Mouse (Mus musculus): ENCODE measurements around the gene Cacna1a.
A peak's percentile ranks its signal among the peaks of the same experiment; 100 is the strongest.

The Cacna1a gene

GRCm38 (mm10) chr8:84553106-84553505 is 164.9 kb downstream of the Cacna1a start:
- no peak for DNase-seq

- no peak for DNase-seq
These were observed 165.4 kb downstream of the Cacna1a start for GRCm38 (mm10) chr8:84553617-84554016.

- DNase-seq = peak; percentile 68 to 69
These were observed 166.2 kb downstream of the Cacna1a start for GRCm38 (mm10) chr8:84554301-84555027.

- DNase-seq = no peak
These were observed 167.0 kb downstream of the Cacna1a start for GRCm38 (mm10) chr8:84555269-84555668.

GRCm38 (mm10) chr8:84557936-84558335 is 169.7 kb downstream of the Cacna1a start:
- no peak for DNase-seq

- no peak for DNase-seq
These were observed 170.9 kb downstream of the Cacna1a start for GRCm38 (mm10) chr8:84559121-84559604.

- no peak for DNase-seq
These were observed 173.5 kb downstream of the Cacna1a start for GRCm38 (mm10) chr8:84561698-84562097.

- DNase-seq = no peak
These were observed 175.8 kb downstream of the Cacna1a start for GRCm38 (mm10) chr8:84564042-84564441.

GRCm38 (mm10) chr8:84565577-84566360 is 177.5 kb downstream of the Cacna1a start:
- DNase-seq = no peak

GRCm38 (mm10) chr8:84566816-84567413 is 178.7 kb downstream of the Cacna1a start:
- DNase-seq = no peak

- DNase-seq = peak; percentile 69 to 73
These were observed 179.3 kb downstream of the Cacna1a start for GRCm38 (mm10) chr8:84567541-84567940.

- no peak for DNase-seq
These were observed 180.5 kb downstream of the Cacna1a start for GRCm38 (mm10) chr8:84568737-84569136.

GRCm38 (mm10) chr8:84569921-84570673 is 181.9 kb downstream of the Cacna1a start:
- DNase-seq = no peak

- DNase-seq = no peak
These were observed 189.2 kb downstream of the Cacna1a start for GRCm38 (mm10) chr8:84577432-84577831.

GRCm38 (mm10) chr8:84579595-84579994 is 191.4 kb downstream of the Cacna1a start:
- DNase-seq = peak in 1 of 2 experiments; percentile 23

- peak in 1 of 2 experiments; percentile 26 for DNase-seq
These were observed 197.1 kb downstream of the Cacna1a start for GRCm38 (mm10) chr8:84585311-84585710.

GRCm38 (mm10) chr8:84586221-84586620 is 198.0 kb downstream of the Cacna1a start:
- DNase-seq = no peak

GRCm38 (mm10) chr8:84588498-84588897 is 200.3 kb downstream of the Cacna1a start:
- DNase-seq = no peak

- peak; percentile 66 to 74 for DNase-seq
These were observed 203.9 kb downstream of the Cacna1a start for GRCm38 (mm10) chr8:84592015-84592662.

- no peak for DNase-seq
These were observed 204.9 kb downstream of the Cacna1a start for GRCm38 (mm10) chr8:84593143-84593542.

- peak; percentile 55 to 67 for DNase-seq
These were observed 206.0 kb downstream of the Cacna1a start for GRCm38 (mm10) chr8:84594099-84594780.

Measured in thymus, postnatal 36 days (tissue).